In genomic region chr5:108668387-108668932, GRCm38 (mm10) we compare ENCODE assay signal across 8 mouse cellular contexts. TPM values are rescaled to one million over a fixed set of nuclear protein-coding genes. Genes with fewer than 3 reads are reported as not detected.
DNase-seq lines count a peak whose midpoint lies in the region; ATAC-seq and TF ChIP-seq lines count a peak whose summit lies in the region.

No protein-coding gene starts in this region.

- peak overlapping the region; percentile 88 for H3K4me2 ChIP-seq in liver, embryonic 13.5 days

- peaks cover 7% of the 10 kb centered on the region; the same call in 1 of the 2 replicates for H3K4me1 ChIP-seq in cerebellum, adult 2 months (ENCODE audit: control insufficient read depth, insufficient read depth, low read length)
- peaks cover 9% of the 10 kb centered on the region for H3K4me1 ChIP-seq in thymus, adult 2 months (replicated peaks; ENCODE audit: control insufficient read depth, insufficient read depth, low read length)
- peaks cover 54% of the 10 kb centered on the region for H3K4me1 ChIP-seq in liver, embryonic 13.5 days (replicated peaks)

- TF ChIP-seq POLR2A in cerebellum, adult 2 months (IDR thresholded peaks at IDR 0.05; ENCODE audit: borderline replicate concordance, insufficient read depth, low read length): no peak
- no peak for TF ChIP-seq POLR2A in thymus, adult 2 months (IDR thresholded peaks at IDR 0.05; ENCODE audit: control insufficient read depth, extremely low read depth, insufficient read depth, low read length, poor library complexity)

- no peak for ATAC-seq in liver, embryonic 13.5 days (ENCODE audit: low read depth)

- H3K27me3 ChIP-seq in cerebellum, adult 2 months (ENCODE audit: control insufficient read depth, insufficient read depth, low read length): no peaks in the 10 kb centered on the region
- no peaks in the 10 kb centered on the region for H3K27me3 ChIP-seq in thymus, adult 2 months (ENCODE audit: control insufficient read depth, insufficient read depth, low read length)
- peaks cover 10% of the 10 kb centered on the region for H3K27me3 ChIP-seq in liver, embryonic 13.5 days

- H3K27ac ChIP-seq in cerebellum, adult 2 months (ENCODE audit: insufficient read depth, low read length): peak overlapping the region; percentile 92; the same call in 1 of the 2 replicates
- H3K27ac ChIP-seq in thymus, adult 2 months (ENCODE audit: control insufficient read depth, insufficient read depth, low read length): peak overlapping the region; percentile 64; the same call in 1 of the 2 replicates
- H3K27ac ChIP-seq in liver, embryonic 13.5 days: peak overlapping the region; percentile 90

- H3K9me3 ChIP-seq in liver, embryonic 13.5 days (replicated peaks): no peaks in the 10 kb centered on the region

- no peaks in the 10 kb centered on the region for H3K36me3 ChIP-seq in thymus, adult 2 months (ENCODE audit: control insufficient read depth, insufficient read depth, low read length)
- peaks cover 24% of the 10 kb centered on the region for H3K36me3 ChIP-seq in liver, embryonic 13.5 days

- no peak for TF ChIP-seq CTCF in cerebellum, adult 2 months (IDR thresholded peaks at IDR 0.05; ENCODE audit: borderline replicate concordance, insufficient read depth, low read depth, low read length)
- no peak for TF ChIP-seq CTCF in thymus, adult 2 months (IDR thresholded peaks at IDR 0.05; ENCODE audit: borderline replicate concordance, control insufficient read depth, extremely low read depth, insufficient read depth, low read length, poor library complexity)

- 3% methylated on average over 3 of the region's 3 CpGs for WGBS in cerebellum, adult 2 months
- 13% methylated on average over 3 of the region's 3 CpGs for WGBS in thymus, adult 2 months
- 13% methylated on average over 3 of the region's 3 CpGs for WGBS in liver, embryonic 13.5 days (ENCODE audit: insufficient replicate concordance)

- peak overlapping the region; percentile 65 for H3K4me3 ChIP-seq in cerebellum, adult 2 months (replicated peaks; ENCODE audit: insufficient read depth, low read depth, low read length)
- H3K4me3 ChIP-seq in thymus, adult 2 months (ENCODE audit: control insufficient read depth, insufficient read depth, low read length): peak overlapping the region; percentile 73
- H3K4me3 ChIP-seq in liver, embryonic 13.5 days (replicated peaks): peak overlapping the region; percentile 64

- peak overlapping the region; percentile 82 for H3K9ac ChIP-seq in liver, embryonic 13.5 days

- DNase-seq in cerebellum, adult 2 months: no peak
- DNase-seq in cerebellum, postnatal 4 days (ENCODE audit: low spot score in 2 of 2): no peak
- DNase-seq in thymus, adult 2 months: no peak
- DNase-seq in thymus, postnatal 25 days: no peak
- no peak for DNase-seq in liver, embryonic 13.5 days
- no peak for DNase-seq in embryo, embryonic 10.5 days (ENCODE audit: low spot score)
- DNase-seq in right cerebral cortex, postnatal 10 days (ENCODE audit: low spot score in 2 of 2): no peak
- no peak for DNase-seq in urinary bladder, postnatal 4 days (ENCODE audit: low spot score in 2 of 2)

RNA-seq across cellular contexts. Expression of gene Dgkq, which starts 1.0 kb away (rescaled TPM):
- 89.1 and 91.8 TPM in 2 replicates for polyA plus RNA-seq in cerebellum, adult 2 months (2012; rRNA removed)
- polyA plus RNA-seq in thymus, adult 2 months (2012; rRNA removed): 39.5 and 45.0 TPM in 2 replicates
- 2.9 and 3.6 TPM in 2 replicates for polyA plus RNA-seq in liver, embryonic 13.5 days (2015; fragmentation: Nextera tagmentation; extraction: Ambion mirVana)

RNA-seq across cellular contexts. Expression of gene Slc26a1, which starts 6.9 kb away (rescaled TPM):
- polyA plus RNA-seq in cerebellum, adult 2 months (2012; rRNA removed): 1.7 and 1.9 TPM in 2 replicates
- polyA plus RNA-seq in thymus, adult 2 months (2012; rRNA removed): 0.44 and 0.87 TPM in 2 replicates
- polyA plus RNA-seq in liver, embryonic 13.5 days (2015; fragmentation: Nextera tagmentation; extraction: Ambion mirVana): 12.0 and 12.7 TPM in 2 replicates

RNA-seq across cellular contexts. Expression of gene Idua, which starts 8.3 kb away (rescaled TPM):
- polyA plus RNA-seq in cerebellum, adult 2 months (2012; rRNA removed): 29.0 and 37.8 TPM in 2 replicates
- 34.6 and 35.4 TPM in 2 replicates for polyA plus RNA-seq in thymus, adult 2 months (2012; rRNA removed)
- 3.4 and 3.8 TPM in 2 replicates for polyA plus RNA-seq in liver, embryonic 13.5 days (2015; fragmentation: Nextera tagmentation; extraction: Ambion mirVana)

RNA-seq across cellular contexts. Expression of gene Fgfrl1, which starts 23.7 kb away (rescaled TPM):
- polyA plus RNA-seq in cerebellum, adult 2 months (2012; rRNA removed): 30.6 and 35.8 TPM in 2 replicates
- 22.2 and 26.0 TPM in 2 replicates for polyA plus RNA-seq in thymus, adult 2 months (2012; rRNA removed)
- 7.5 and 8.8 TPM in 2 replicates for polyA plus RNA-seq in liver, embryonic 13.5 days (2015; fragmentation: Nextera tagmentation; extraction: Ambion mirVana)

RNA-seq across cellular contexts. Expression of gene Tmem175, which starts 38.9 kb away (rescaled TPM):
- 50.8 and 52.4 TPM in 2 replicates for polyA plus RNA-seq in cerebellum, adult 2 months (2012; rRNA removed)
- 73.3 and 77.3 TPM in 2 replicates for polyA plus RNA-seq in thymus, adult 2 months (2012; rRNA removed)
- 12.9 and 13.9 TPM in 2 replicates for polyA plus RNA-seq in liver, embryonic 13.5 days (2015; fragmentation: Nextera tagmentation; extraction: Ambion mirVana)
